Mouse (Mus musculus) cerebellum, adult 2 months (tissue): Measurements from ENCODE around the gene Palm.

Experiments used
- CTCF ChIP-seq: fragments of 200-500 bp; IDR thresholded peaks from 2 replicates; pipeline ENCODE4 v1.5.1; 2011; ENCODE audit warnings: low read depth, mild to moderate bottlenecking, control low read depth, low read length, moderate library complexity, borderline replicate concordance; ENCODE audit not compliant: insufficient read depth
- POLR2A ChIP-seq: fragments of 200-500 bp; IDR thresholded peaks from 2 replicates; pipeline ENCODE4 v1.6.1; 2011; ENCODE audit warnings: low read length, control low read depth, borderline replicate concordance; ENCODE audit not compliant: insufficient read depth

DNA sequence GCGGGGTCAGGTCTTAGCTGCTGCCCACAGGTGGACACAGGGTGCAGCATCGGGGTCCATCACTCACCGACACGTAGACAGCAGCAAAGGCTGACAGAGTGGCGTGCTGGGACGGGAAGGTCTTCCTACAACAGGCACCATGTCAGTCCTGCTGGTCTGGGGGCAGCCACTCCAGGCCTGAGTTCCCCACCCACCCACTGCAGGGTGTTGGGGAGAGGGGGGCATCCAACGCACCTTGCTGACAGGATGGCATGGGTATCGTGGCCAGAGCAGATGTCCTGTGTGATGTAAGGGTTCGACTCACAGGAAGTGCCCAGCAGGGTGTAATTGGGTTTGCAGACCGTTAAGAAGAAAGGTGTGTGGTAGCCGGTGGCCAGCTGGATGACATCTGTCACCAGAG is 73.2 kb downstream of the Palm start:
- TF ChIP-seq CTCF: no peak
- TF ChIP-seq POLR2A: no peak
